Mouse (Mus musculus) central nervous system, embryonic 14 days (tissue): Measurements from ENCODE around the gene Gm5157. TPM values are rescaled to one million over a fixed set of nuclear protein-coding genes. Genes with fewer than 3 reads are reported as not detected.

Experiments used
- polyA plus RNA-seq: library from polyadenylated mRNA; depleted of rRNA; stranded (reverse); fragments of >200 nt; gene quantifications from 2 replicates; pipeline ENCODE4 v1.2.3, GENCODE M21; 2012; rRNA removed

Gene Gm5157
- not detected in 2 replicates for polyA plus RNA-seq

GRCm38 (mm10) chr7:21190323-21190722, at the start of gene Gm5157:
Gene Gm5157, minus strand, starts transcription at chr7:21190423.

GRCm38 (mm10) chr7:21161885-21162284, 28.3 kb downstream of the Gm5157 start, which contains the start of gene Vmn1r123:
Gene Vmn1r123, plus strand, starts transcription at chr7:21162185.

Other genes with a start within 250 kb of the Gm5157 start
- not detected in 2 replicates for gene Vmn1r119, start 178.0 kb downstream of the Gm5157 start, polyA plus RNA-seq
- not detected in 2 replicates for gene Vmn1r120, start 136.6 kb downstream of the Gm5157 start, polyA plus RNA-seq
- not detected in 2 replicates for gene Vmn1r121, start 91.9 kb downstream of the Gm5157 start, polyA plus RNA-seq
- not detected in 2 replicates for gene Vmn1r122, start 56.3 kb downstream of the Gm5157 start, polyA plus RNA-seq
- gene Vmn1r123, start 28.2 kb downstream of the Gm5157 start, polyA plus RNA-seq, result not detected in 2 replicates
- not detected in 2 replicates for gene Vmn1r124, start 70.2 kb upstream of the Gm5157 start, polyA plus RNA-seq
- not detected in 2 replicates for gene Vmn1r125, start 81.8 kb upstream of the Gm5157 start, polyA plus RNA-seq
- gene Vmn1r126, start 111.0 kb upstream of the Gm5157 start, polyA plus RNA-seq, result not detected in 2 replicates
- gene Vmn1r127, start 129.4 kb upstream of the Gm5157 start, polyA plus RNA-seq, result not detected in 2 replicates
- not detected in 2 replicates for gene Vmn1r128, start 158.9 kb upstream of the Gm5157 start, polyA plus RNA-seq
- gene Vmn1r129, start 170.9 kb upstream of the Gm5157 start, polyA plus RNA-seq, result not detected in 2 replicates
- not detected in 2 replicates for gene Gm6882, start 242.3 kb upstream of the Gm5157 start, polyA plus RNA-seq